Mouse (Mus musculus) erythroblast, embryonic 14.5 days (primary cell): Measurements from ENCODE around the gene Trim17. TPM values are rescaled to one million over a fixed set of nuclear protein-coding genes. Genes with fewer than 3 reads are reported as not detected.

Source experiments
- H3K27me3 ChIP-seq: 2 replicates; pipeline ENCODE4 v1.6.1; 2012; ENCODE audit warnings: inconsistent platforms; ENCODE audit not compliant: control insufficient read depth
- H3K36me3 ChIP-seq: 2 replicates; pipeline ENCODE4 v1.6.1; 2012; ENCODE audit warnings: mild to moderate bottlenecking, inconsistent platforms; ENCODE audit not compliant: control insufficient read depth
- H3K4me1 ChIP-seq: 2 replicates; pipeline ENCODE4 v1.6.1; 2012; ENCODE audit warnings: inconsistent platforms; ENCODE audit not compliant: control insufficient read depth
- H3K4me3 ChIP-seq: replicated peaks from 2 replicates; pipeline ENCODE3; 2012; ENCODE audit warnings: moderate library complexity, mild to moderate bottlenecking, inconsistent platforms
- H3K9me3 ChIP-seq: 2 replicates; pipeline ENCODE4 v1.6.1; 2012; ENCODE audit warnings: low read length, inconsistent platforms, mixed read lengths; ENCODE audit not compliant: control insufficient read depth
- GATA1 ChIP-seq: IDR thresholded peaks from 2 replicates; pipeline ENCODE4 v1.6.1; 2012; ENCODE audit warnings: low read length, inconsistent platforms, mixed read lengths
- TAL1 ChIP-seq: IDR thresholded peaks from 3 replicates; pipeline ENCODE4 v1.6.1; 2012; ENCODE audit warnings: low read length, inconsistent platforms, mixed read lengths
- polyA plus RNA-seq: library from polyadenylated mRNA; stranded (reverse); fragments of >175 nt; gene quantifications from 2 replicates; pipeline ENCODE4 v1.2.3, GENCODE M21; 2012

Gene Trim17
- polyA plus RNA-seq, 1 experiment = 0.14 TPM

DNA sequence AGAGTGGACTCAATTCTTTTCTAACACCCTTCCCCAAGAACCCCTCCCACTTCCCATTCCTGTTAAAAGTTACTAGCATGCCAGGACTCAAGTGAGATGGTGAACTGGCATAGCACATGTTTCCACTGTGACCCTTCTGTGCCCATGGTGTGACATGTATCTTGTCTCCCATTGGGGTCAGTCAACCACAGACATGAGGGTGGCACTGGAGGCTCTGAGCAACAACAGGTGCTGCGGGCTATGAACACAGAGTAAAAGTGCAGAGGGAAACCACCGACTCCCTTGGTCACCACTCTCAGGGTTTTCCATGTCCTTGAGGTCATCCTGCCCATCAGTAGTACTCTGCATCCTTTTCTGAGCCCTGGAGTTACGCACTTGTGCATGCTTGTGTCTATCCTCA is 17.3 kb downstream of the Trim17 start:
- H3K36me3 ChIP-seq = peaks cover 40% of the 10 kb centered on the region

DNA sequence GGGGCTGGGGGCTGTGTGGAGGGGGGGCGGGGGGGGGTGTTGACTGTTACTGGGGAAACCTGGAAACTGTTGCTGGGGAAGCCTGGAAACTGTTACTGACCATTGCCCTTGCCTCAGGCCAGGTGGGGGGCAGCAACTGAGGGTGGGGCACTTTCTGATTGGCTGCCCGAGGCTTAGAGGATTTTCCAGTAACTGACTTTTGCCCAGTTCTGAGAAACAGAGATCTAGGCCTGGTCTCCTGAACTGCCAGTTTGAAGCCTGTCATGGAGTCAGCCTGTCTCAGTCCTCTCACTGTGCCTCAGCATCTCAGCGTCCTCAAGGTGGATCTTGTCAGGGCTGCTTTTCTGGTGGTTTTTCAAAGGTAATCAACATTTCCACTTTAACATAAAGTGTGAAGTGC is 19.9 kb downstream of the Trim17 start:
- Histone ChIP-seq H3K4me1 (peaks cover 44% of the 10 kb centered on the region), H3K36me3 (peaks cover 35% of the 10 kb centered on the region), H3K27me3 (no peaks in the 10 kb centered on the region), H3K4me3 (no peak overlapping the region), H3K9me3 (no peaks in the 10 kb centered on the region)
- no peak for TF ChIP-seq TAL1

More for the DNA sequence above, 17.3 kb downstream of the Trim17 start:
- H3K4me1 ChIP-seq = peaks cover 32% of the 10 kb centered on the region
- H3K9me3 ChIP-seq = no peaks in the 10 kb centered on the region
- no peaks in the 10 kb centered on the region for H3K27me3 ChIP-seq
- H3K4me3 ChIP-seq = no peak overlapping the region
- no peak for TF ChIP-seq GATA1
- no peak for TF ChIP-seq TAL1

DNA sequence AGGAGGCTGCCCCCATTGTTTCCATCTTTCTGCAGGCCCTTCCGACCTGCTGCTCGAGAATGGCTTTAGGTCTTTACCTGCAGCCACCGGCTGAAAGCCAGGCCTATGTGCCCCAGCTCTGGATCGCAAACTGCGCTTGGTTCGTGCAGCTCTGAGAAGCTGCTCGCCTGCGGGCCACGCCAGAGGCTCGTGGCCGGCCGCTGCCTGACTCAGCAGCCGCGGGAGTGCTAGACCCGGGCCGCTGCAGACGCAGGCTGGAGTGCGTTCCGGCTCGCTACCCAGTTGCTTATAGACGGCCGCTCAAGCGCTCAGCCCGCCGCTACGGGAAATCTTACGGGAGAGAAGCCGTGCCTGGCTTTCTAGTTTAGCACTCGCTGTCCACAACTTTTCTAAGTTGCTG is 22.7 kb downstream of the Trim17 start:
- Histone ChIP-seq H3K36me3 (peaks cover 34% of the 10 kb centered on the region), H3K4me1 (peaks cover 61% of the 10 kb centered on the region), H3K9me3 (no peaks in the 10 kb centered on the region)

DNA sequence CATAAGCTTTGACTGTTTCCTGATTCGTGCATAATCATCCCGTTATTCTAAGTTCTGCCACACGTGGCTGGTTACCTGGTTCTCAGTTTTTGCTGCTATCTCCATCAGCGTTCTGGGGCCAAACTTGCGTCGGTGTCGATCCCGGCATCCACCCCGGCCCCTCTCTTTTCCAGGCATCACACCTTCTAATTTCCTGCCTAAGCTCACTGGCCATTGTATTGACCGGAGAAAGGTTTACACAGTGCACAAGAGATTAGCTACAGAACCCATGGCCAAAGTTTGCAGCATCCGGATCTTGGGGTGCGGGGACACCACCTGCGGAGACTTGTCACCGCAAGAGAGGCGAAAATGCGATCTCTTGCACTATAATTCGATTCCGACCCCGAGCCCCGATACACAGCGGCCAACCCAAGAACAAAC is 23.1 kb downstream of the Trim17 start:
- peaks cover 62% of the 10 kb centered on the region for H3K4me1 ChIP-seq
- no peak for TF ChIP-seq GATA1
- no peak for TF ChIP-seq TAL1

More for the DNA sequence above, 22.7 kb downstream of the Trim17 start:
- Histone ChIP-seq H3K4me3 (peak overlapping the region; percentile 70), H3K27me3 (no peaks in the 10 kb centered on the region)
- TF ChIP-seq GATA1 (no peak), TAL1 (no peak)

DNA sequence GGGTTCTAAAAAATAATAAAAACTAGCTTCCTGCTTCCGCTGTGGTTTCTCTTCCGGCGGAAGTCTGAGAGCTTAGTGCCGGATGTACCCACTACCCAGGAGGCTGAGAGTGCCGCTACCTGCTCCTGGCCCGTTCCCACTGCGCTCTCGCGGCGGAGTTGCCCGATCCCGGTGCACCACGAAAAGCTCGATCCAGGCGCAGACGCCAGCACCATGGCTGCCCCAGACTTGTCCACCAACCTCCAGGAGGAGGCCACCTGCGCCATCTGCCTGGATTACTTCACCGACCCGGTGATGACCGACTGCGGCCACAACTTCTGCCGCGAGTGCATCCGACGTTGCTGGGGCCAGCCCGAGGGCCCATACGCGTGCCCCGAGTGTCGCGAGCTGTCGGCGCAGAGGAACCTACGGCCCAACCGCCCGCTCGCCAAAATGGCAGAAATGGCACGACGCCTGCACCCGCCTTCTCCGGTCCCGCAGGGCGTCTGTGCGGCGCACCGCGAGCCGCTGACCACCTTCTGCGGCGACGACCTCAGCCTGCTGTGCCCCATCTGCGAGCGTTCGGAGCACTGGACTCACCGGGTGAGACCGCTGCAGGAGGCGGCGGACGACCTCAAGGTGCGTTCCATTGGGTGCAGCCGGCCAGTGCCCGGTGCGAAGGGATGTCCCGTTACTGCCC is 23.7 kb downstream of the Trim17 start, which contains the start of gene Trim11:
Gene Trim11, plus strand, starts transcription at position 67 of the 679 bp plus-strand sequence.
- TF ChIP-seq TAL1 (no peak), GATA1 (no peak)
- H3K9me3 ChIP-seq = no peaks in the 10 kb centered on the region
- H3K27me3 ChIP-seq = no peaks in the 10 kb centered on the region
- H3K36me3 ChIP-seq = peaks cover 40% of the 10 kb centered on the region
- peaks cover 62% of the 10 kb centered on the region for H3K4me1 ChIP-seq
- peak within 1 kb of the TSS; percentile 70 for H3K4me3 ChIP-seq

More for the DNA sequence above, 23.1 kb downstream of the Trim17 start:
- Histone ChIP-seq H3K36me3 (peaks cover 35% of the 10 kb centered on the region), H3K27me3 (no peaks in the 10 kb centered on the region), H3K9me3 (no peaks in the 10 kb centered on the region), H3K4me3 (peak overlapping the region; percentile 70)

DNA sequence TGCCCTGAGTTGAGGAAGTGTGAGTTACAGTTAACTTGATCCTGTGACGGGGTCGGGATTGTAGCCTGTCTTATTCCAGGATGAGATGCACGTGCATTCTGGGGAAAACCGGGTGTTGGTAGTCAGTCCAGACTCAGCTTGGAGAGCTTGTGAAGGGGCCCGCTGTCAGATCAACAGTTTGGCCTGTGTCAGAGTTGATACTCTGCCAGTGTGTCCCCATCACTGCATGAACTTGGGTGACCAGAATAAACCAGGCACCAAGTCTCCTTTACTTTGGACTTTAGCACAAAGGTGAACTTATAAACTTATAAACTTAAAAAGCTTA is 24.2 kb downstream of the Trim17 start:
- Histone ChIP-seq H3K4me1 (peaks cover 62% of the 10 kb centered on the region), H3K27me3 (no peaks in the 10 kb centered on the region), H3K9me3 (no peaks in the 10 kb centered on the region), H3K36me3 (peaks cover 43% of the 10 kb centered on the region), H3K4me3 (peak overlapping the region; percentile 70)
- no peak for TF ChIP-seq GATA1
- TF ChIP-seq TAL1 = no peak

DNA sequence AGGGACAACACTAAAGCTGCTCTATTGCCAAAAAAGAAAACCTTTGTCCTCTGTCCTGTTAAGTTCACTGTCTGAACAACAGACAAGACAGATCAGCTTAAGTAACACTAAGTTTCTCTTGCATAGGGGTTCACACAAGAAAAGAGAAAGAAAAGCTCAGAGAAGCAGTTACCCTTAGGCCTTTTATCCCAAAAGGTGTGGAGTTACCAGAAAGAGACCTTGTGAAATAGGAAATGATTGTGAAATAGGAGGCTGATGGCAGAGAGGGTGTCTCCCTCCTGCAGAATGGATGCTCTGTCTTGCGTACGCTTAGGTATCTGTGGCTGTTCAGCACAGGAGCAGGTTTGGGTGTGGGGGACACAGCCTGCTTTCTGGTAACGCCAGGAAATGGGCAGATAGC is 24.7 kb downstream of the Trim17 start:
- peaks cover 59% of the 10 kb centered on the region for H3K4me1 ChIP-seq
- TF ChIP-seq GATA1 (no peak), TAL1 (no peak)
- peaks cover 48% of the 10 kb centered on the region for H3K36me3 ChIP-seq
- H3K27me3 ChIP-seq = no peaks in the 10 kb centered on the region
- peak overlapping the region; percentile 70 for H3K4me3 ChIP-seq
- no peaks in the 10 kb centered on the region for H3K9me3 ChIP-seq

DNA sequence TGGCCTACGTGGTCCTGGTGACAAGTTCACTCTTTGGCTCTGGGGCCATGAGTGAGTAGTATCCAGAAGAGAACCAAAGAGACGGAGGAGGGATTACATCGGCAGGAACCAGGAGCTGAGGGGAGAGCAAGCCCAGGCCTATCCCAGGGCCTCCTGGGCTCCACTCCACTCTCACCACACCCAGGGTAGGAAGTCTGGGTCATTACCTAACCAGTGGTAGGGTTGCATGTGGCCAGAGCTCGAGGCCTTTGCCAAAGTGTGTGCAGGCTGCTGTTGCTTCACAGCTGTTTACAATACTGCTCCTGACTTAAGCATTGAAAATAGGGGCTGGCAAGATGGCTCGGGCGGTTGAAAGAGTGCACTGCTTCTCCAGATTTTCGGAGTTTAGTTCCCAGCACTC is 25.2 kb downstream of the Trim17 start:
- Histone ChIP-seq H3K27me3 (no peaks in the 10 kb centered on the region), H3K9me3 (no peaks in the 10 kb centered on the region), H3K4me3 (peak overlapping the region; percentile 70), H3K36me3 (peaks cover 49% of the 10 kb centered on the region), H3K4me1 (peaks cover 55% of the 10 kb centered on the region)
- no peak for TF ChIP-seq TAL1
- TF ChIP-seq GATA1 = no peak

DNA sequence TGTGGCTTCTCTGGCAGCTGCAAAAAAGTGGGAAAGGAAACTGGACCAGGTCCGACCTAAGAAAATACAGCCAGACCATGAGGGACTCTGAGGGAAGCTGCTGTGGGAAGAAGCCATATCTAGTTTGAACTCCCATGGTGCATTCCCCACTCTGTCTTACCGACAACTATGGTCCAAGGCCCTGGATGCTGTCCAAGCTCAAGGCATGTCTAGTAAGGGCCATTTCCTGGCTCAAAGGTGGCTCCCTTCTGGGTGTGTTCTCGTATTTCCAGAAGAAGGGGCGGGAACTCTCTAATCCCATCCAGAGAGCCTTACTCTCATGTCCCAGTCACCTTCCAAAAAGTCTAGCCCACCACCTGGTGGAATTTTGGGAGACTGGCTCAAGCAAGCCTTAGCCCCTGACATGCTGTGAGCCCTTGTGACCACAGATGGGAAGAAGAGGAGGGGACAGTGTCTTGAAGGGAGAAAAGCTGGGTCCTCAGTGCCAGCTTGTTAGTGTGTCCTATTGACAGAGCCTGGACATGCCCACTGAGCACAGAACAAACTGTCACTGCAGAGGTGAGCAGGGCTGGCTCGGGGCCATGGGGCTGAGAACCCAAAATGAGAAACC is 26.0 kb downstream of the Trim17 start:
- Histone ChIP-seq H3K27me3 (no peaks in the 10 kb centered on the region), H3K36me3 (peaks cover 56% of the 10 kb centered on the region), H3K4me1 (peaks cover 51% of the 10 kb centered on the region), H3K9me3 (no peaks in the 10 kb centered on the region), H3K4me3 (no peak overlapping the region)
- no peak for TF ChIP-seq GATA1
- TF ChIP-seq TAL1 = no peak
